Mouse (Mus musculus): ENCODE measurements around the gene Vps41. TPM values are rescaled to one million over a fixed set of nuclear protein-coding genes. Genes with fewer than 3 reads are reported as not detected.

Vps41 gene
- polyA plus RNA-seq, 1 experiment, result not detected

GRCm38 (mm10) chr13:18843546-18843945, 126.5 kb downstream of the Vps41 start:
- no peak for TF ChIP-seq POLR2A (IDR thresholded peaks at IDR 0.05; ENCODE audit: insufficient read depth, low read depth, low read length)
- WGBS, result 96% methylated on average over 1 of the region's 1 CpGs

DNA sequence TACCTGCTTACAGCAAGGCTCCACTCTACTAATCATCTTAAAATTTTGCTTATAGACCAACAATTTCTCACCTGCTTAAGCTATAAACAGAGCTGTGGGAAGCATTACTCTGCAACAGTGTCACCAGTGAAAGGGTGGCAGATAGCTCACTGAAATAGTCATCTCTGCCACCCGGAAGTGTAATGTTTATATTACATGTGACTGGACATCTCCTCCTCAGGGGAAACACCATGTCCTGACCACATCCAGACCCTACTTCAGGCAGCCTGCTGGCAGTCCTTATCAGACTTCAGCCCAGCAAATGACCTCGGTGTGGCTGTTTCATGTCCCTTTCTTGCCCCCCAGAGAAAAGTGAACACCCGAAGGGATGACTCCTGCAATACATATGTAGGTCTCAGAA, 130.3 kb downstream of the Vps41 start:
- Histone ChIP-seq H3K4me3 (ENCODE audit: insufficient read depth, low read depth, low read length) (no peak overlapping the region), H3K4me1 (ENCODE audit: control insufficient read depth, insufficient read depth, low read length) (0 out of 2 replicates have a peak, but pooled peaks cover 2% of the 10 kb centered on the region), H3K27ac (ENCODE audit: insufficient read depth, low read depth, low read length) (no peak overlapping the region)
- WGBS, result 89% methylated on average over 3 of the region's 3 CpGs
- no peak for TF ChIP-seq CTCF (IDR thresholded peaks at IDR 0.05; ENCODE audit: insufficient read depth, low read depth, low read length)
- TF ChIP-seq POLR2A (IDR thresholded peaks at IDR 0.05; ENCODE audit: insufficient read depth, low read depth, low read length), result no peak

More at GRCm38 (mm10) chr13:18843546-18843945, 126.5 kb downstream of the Vps41 start:
- Histone ChIP-seq H3K27ac (ENCODE audit: insufficient read depth, low read depth, low read length) (no peak overlapping the region), H3K4me3 (ENCODE audit: insufficient read depth, low read depth, low read length) (no peak overlapping the region), H3K4me1 (ENCODE audit: control insufficient read depth, insufficient read depth, low read length) (0 out of 2 replicates have a peak, but pooled peaks cover 2% of the 10 kb centered on the region)

- Histone ChIP-seq H3K4me3 (ENCODE audit: insufficient read depth, low read depth, low read length) (no peak overlapping the region), H3K27ac (ENCODE audit: insufficient read depth, low read depth, low read length) (no peak overlapping the region), H3K4me1 (ENCODE audit: control insufficient read depth, insufficient read depth, low read length) (0 out of 2 replicates have a peak, but pooled peaks cover 2% of the 10 kb centered on the region)
- TF ChIP-seq CTCF (IDR thresholded peaks at IDR 0.05; ENCODE audit: insufficient read depth, low read depth, low read length) (no peak), POLR2A (IDR thresholded peaks at IDR 0.05; ENCODE audit: insufficient read depth, low read depth, low read length) (no peak)
These were observed 132.5 kb downstream of the Vps41 start for GRCm38 (mm10) chr13:18849563-18849962.

DNA sequence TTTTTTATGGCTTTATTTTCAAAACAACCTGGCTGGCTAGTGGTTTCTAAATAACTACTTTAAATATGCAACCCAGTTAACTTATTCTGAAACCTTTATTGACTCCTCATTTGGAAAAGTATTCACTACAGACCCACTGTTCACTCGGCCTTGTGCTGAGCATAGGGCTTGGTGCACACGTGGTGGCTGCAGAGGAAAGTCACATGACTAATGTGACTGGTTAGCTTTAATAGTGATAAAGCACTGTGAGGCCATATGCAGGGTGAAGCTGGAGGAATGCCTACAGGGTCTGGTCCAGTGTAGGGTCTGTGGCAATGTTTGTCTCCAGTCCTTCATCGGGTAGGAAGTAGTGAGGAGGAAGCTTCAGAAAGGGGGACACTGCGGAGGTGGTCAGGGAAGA, 134.1 kb downstream of the Vps41 start:
- WGBS, result 80% methylated on average over 4 of the region's 4 CpGs
- TF ChIP-seq CTCF (IDR thresholded peaks at IDR 0.05; ENCODE audit: insufficient read depth, low read depth, low read length) (no peak), POLR2A (IDR thresholded peaks at IDR 0.05; ENCODE audit: insufficient read depth, low read depth, low read length) (no peak)
- peaks cover 4% of the 10 kb centered on the region; the same call in 1 of the 2 replicates for H3K4me1 ChIP-seq (ENCODE audit: control insufficient read depth, insufficient read depth, low read length)
- H3K27ac ChIP-seq (ENCODE audit: insufficient read depth, low read depth, low read length), result no peak overlapping the region
- H3K4me3 ChIP-seq (ENCODE audit: insufficient read depth, low read depth, low read length), result no peak overlapping the region

DNA sequence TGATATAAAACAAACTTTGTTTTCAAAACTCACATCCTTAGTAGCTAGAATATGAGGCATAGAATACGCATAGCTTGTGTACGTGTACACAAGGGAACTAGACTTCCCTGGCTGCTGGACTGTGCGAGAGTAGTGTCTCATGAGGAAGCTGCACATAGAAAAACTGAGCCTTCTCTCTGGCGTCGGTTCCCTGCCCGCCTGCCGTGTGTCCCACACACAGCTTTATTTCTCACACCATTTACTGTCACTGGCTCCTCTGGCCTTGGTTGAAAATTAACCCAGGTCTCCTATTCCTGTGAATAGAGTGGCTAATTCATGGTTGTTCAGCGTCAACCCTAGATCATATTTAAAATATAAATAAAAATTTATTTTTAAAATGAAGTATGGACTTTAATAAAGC, 135.6 kb downstream of the Vps41 start:
- no peak overlapping the region for H3K4me3 ChIP-seq (ENCODE audit: insufficient read depth, low read depth, low read length)
- H3K4me1 ChIP-seq (ENCODE audit: control insufficient read depth, insufficient read depth, low read length), result peaks cover 5% of the 10 kb centered on the region; the same call in 1 of the 2 replicates
- TF ChIP-seq POLR2A (IDR thresholded peaks at IDR 0.05; ENCODE audit: insufficient read depth, low read depth, low read length), result no peak
- no peak for TF ChIP-seq CTCF (IDR thresholded peaks at IDR 0.05; ENCODE audit: insufficient read depth, low read depth, low read length)
- 87% methylated on average over 8 of the region's 8 CpGs for WGBS
- H3K27ac ChIP-seq (ENCODE audit: insufficient read depth, low read depth, low read length), result no peak overlapping the region

- Histone ChIP-seq H3K4me3 (ENCODE audit: insufficient read depth, low read depth, low read length) (no peak overlapping the region), H3K4me1 (ENCODE audit: control insufficient read depth, insufficient read depth, low read length) (peaks cover 7% of the 10 kb centered on the region; the same call in 1 of the 2 replicates), H3K27ac (ENCODE audit: insufficient read depth, low read depth, low read length) (no peak overlapping the region)
- 32% methylated on average over 8 of the region's 8 CpGs for WGBS
- TF ChIP-seq CTCF (IDR thresholded peaks at IDR 0.05; ENCODE audit: insufficient read depth, low read depth, low read length) (no peak), POLR2A (IDR thresholded peaks at IDR 0.05; ENCODE audit: insufficient read depth, low read depth, low read length) (no peak)
These were observed 139.1 kb downstream of the Vps41 start for GRCm38 (mm10) chr13:18856026-18856802.

DNA sequence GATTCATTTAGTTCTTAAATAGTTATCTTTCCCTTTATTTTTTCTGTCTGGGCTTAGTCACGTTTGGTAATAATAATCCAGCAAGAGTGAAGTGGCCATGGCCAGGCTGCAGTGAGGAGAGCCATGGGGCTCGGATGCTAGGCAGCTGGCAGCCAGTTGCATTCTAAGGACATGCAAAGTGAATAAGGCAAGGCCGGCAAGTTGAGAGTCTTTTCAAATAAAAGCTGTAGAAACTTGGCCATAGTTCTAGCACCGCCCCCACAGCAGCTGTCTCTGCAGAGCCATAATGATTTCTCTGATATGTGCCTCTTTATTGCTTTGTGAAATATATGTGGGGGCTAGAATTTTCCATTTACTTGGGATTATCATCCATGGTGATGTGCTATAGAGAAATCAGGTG, 141.1 kb downstream of the Vps41 start:
- no peak overlapping the region for H3K27ac ChIP-seq (ENCODE audit: insufficient read depth, low read depth, low read length)
- no peak overlapping the region for H3K4me3 ChIP-seq (ENCODE audit: insufficient read depth, low read depth, low read length)
- 45% methylated on average over 4 of the region's 4 CpGs for WGBS
- H3K4me1 ChIP-seq (ENCODE audit: control insufficient read depth, insufficient read depth, low read length), result peaks cover 7% of the 10 kb centered on the region; the same call in 1 of the 2 replicates
- TF ChIP-seq POLR2A (IDR thresholded peaks at IDR 0.05; ENCODE audit: insufficient read depth, low read depth, low read length) (no peak), CTCF (IDR thresholded peaks at IDR 0.05; ENCODE audit: insufficient read depth, low read depth, low read length) (no peak)

- Histone ChIP-seq H3K27ac (ENCODE audit: insufficient read depth, low read depth, low read length) (no peak overlapping the region), H3K4me1 (ENCODE audit: control insufficient read depth, insufficient read depth, low read length) (peaks cover 7% of the 10 kb centered on the region; the same call in 1 of the 2 replicates), H3K4me3 (ENCODE audit: insufficient read depth, low read depth, low read length) (no peak overlapping the region)
- 80% methylated on average over 3 of the region's 3 CpGs for WGBS
- TF ChIP-seq POLR2A (IDR thresholded peaks at IDR 0.05; ENCODE audit: insufficient read depth, low read depth, low read length), result no peak
- no peak for TF ChIP-seq CTCF (IDR thresholded peaks at IDR 0.05; ENCODE audit: insufficient read depth, low read depth, low read length)
These were observed 142.3 kb downstream of the Vps41 start for GRCm38 (mm10) chr13:18859389-18859788.

DNA sequence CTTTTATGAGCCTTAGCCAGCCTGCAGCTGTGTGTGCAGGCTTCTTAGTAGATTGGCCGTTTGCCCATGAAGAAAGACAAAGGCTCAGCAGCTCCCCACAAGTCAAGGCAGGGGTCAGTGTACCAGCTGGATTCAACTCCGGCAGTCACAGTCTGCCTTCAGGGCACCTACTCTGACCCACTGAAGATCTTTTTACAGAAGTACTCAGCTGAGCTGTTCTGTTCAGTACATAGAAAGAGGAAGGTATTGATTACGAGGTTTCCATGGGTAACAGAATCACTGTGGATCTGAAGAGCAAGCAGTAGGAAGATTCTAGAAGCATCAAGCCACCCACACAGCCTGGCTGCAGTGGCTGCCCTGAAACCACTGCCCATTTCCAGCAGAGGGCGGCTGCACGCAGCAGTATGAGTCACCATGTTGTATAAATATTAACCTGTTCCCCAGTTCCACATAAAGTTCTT, 151.0 kb downstream of the Vps41 start:
- no peak overlapping the region for H3K4me3 ChIP-seq (ENCODE audit: insufficient read depth, low read depth, low read length)
- peak overlapping the region; percentile 56; the same call in 1 of the 2 replicates for H3K27ac ChIP-seq (ENCODE audit: insufficient read depth, low read depth, low read length)
- 7% methylated on average over 5 of the region's 5 CpGs for WGBS
- TF ChIP-seq CTCF (IDR thresholded peaks at IDR 0.05; ENCODE audit: insufficient read depth, low read depth, low read length) (peak; percentile 43; the same call in 1 of the 2 replicates), POLR2A (IDR thresholded peaks at IDR 0.05; ENCODE audit: insufficient read depth, low read depth, low read length) (no peak)
- peaks cover 7% of the 10 kb centered on the region for H3K4me1 ChIP-seq (ENCODE audit: control insufficient read depth, insufficient read depth, low read length)
